In genomic region chr3:135713016-135713950, GRCm38 (mm10) we compare ENCODE assay signal across 9 mouse cellular contexts. TPM values are rescaled to one million over a fixed set of nuclear protein-coding genes. Genes with fewer than 3 reads are reported as not detected.
A peak's percentile ranks its signal among the peaks of the same experiment; 100 is the strongest.
DNase-seq lines count a peak whose midpoint lies in the region; ATAC-seq and TF ChIP-seq lines count a peak whose summit lies in the region.
"Had no signal": no experiment of that assay in that cellular context is flagged by ENCODE, and none has a peak within 500 bp of the region (broad histone marks: within the 10 kb centered on the region; RNA-seq: fewer than 3 reads in every experiment).

No protein-coding gene starts in this region.

- no peaks in the 10 kb centered on the region for H3K27me3 ChIP-seq in forebrain, embryonic 14.5 days (replicated peaks; ENCODE audit: control insufficient read depth, insufficient read depth, low read length)
- H3K27me3 ChIP-seq in forebrain, embryonic 16.5 days (replicated peaks; ENCODE audit: control insufficient read depth, insufficient read depth, low read length) = no peaks in the 10 kb centered on the region
- H3K27me3 ChIP-seq in CH12.LX (replicated peaks) = peaks cover 2% of the 10 kb centered on the region
- H3K27me3 ChIP-seq: embryonic facial prominence, embryonic 15.5 days had no signal

- no peaks in the 10 kb centered on the region for H3K4me1 ChIP-seq in forebrain, embryonic 14.5 days (ENCODE audit: control insufficient read depth, insufficient read depth, low read length)
- H3K4me1 ChIP-seq in forebrain, embryonic 16.5 days (replicated peaks; ENCODE audit: control insufficient read depth, insufficient read depth, low read length) = no peaks in the 10 kb centered on the region
- peaks cover 5 to 15% of the 10 kb centered on the region in 2 experiments for H3K4me1 ChIP-seq in CH12.LX (ENCODE audit: control insufficient read depth in 1 of 2, insufficient read depth in 2 of 2)
- H3K4me1 ChIP-seq: embryonic facial prominence, embryonic 15.5 days had no signal

- no peak overlapping the region for H3K27ac ChIP-seq in forebrain, embryonic 14.5 days (ENCODE audit: low read depth, low read length)
- no peak overlapping the region for H3K27ac ChIP-seq in forebrain, embryonic 16.5 days (ENCODE audit: low read length)
- no peak overlapping the region for H3K27ac ChIP-seq in left cerebral cortex, adult 2 months
- no peak overlapping the region for H3K27ac ChIP-seq in CH12.LX (ENCODE audit: insufficient read depth, low read depth)
- H3K27ac ChIP-seq: embryonic facial prominence, embryonic 15.5 days had no signal

- dilution Hi-C loops in CH12.LX (cut with MboI; ENCODE audit: extremely low pct_ligation_motif_present, extremely low pct_unique_long_range_greater_than_20kb, low sequenced_read_pairs) = no loop called here

- H3K9ac ChIP-seq in forebrain, embryonic 14.5 days (ENCODE audit: low read length) = no peak overlapping the region
- H3K9ac ChIP-seq in forebrain, embryonic 16.5 days (replicated peaks; ENCODE audit: low read depth, low read length) = no peak overlapping the region
- H3K9ac ChIP-seq in CH12.LX (ENCODE audit: insufficient read depth, low read depth) = no peak overlapping the region
- H3K9ac ChIP-seq: embryonic facial prominence, embryonic 15.5 days had no signal

- DNase-seq in forebrain, embryonic 14.5 days (ENCODE audit: low spot score) = peak; percentile 70
- DNase-seq in left cerebral cortex, adult 2 months (ENCODE audit: extremely low spot score in 1 of 2, low spot score in 2 of 2) = no peak
- DNase-seq in left cerebral cortex, postnatal 36 days (ENCODE audit: low spot score in 2 of 2) = no peak
- peak; percentile 64 for DNase-seq in CH12.LX (ENCODE audit: extremely low read depth)
- DNase-seq in induced T-regulatory cell, adult 2 months (ENCODE audit: low read depth) = peak; percentile 73
- no peak for DNase-seq in spleen, adult 18-20 months
- DNase-seq in frontal cortex, postnatal 14 days (ENCODE audit: low spot score in 2 of 2) = no peak

- H3K4me3 ChIP-seq in forebrain, embryonic 14.5 days (ENCODE audit: low read depth, low read length) = no peak overlapping the region
- H3K4me3 ChIP-seq in forebrain, embryonic 16.5 days (replicated peaks; ENCODE audit: low read length) = no peak overlapping the region
- H3K4me3 ChIP-seq in left cerebral cortex, adult 2 months = no peak overlapping the region
- H3K4me3 ChIP-seq in CH12.LX (replicated peaks in 1 of 3; ENCODE audit: low read depth in 2 of 3, low read length in 2 of 3, poor library complexity in 1 of 3) = no peak overlapping the region
- H3K4me3 ChIP-seq: embryonic facial prominence, embryonic 15.5 days had no signal

- in situ Hi-C loops in CH12.LX (cut with MboI; ENCODE audit: low pct_ligation_motif_present, low pct_unique_long_range_greater_than_20kb, low sequenced_read_pairs) = no loop called here

- H3K36me3 ChIP-seq in forebrain, embryonic 14.5 days (ENCODE audit: control insufficient read depth, insufficient read depth, low read length) = no peaks in the 10 kb centered on the region
- H3K36me3 ChIP-seq in forebrain, embryonic 16.5 days (ENCODE audit: control insufficient read depth, insufficient read depth) = no peaks in the 10 kb centered on the region
- no peaks in the 10 kb centered on the region for H3K36me3 ChIP-seq in CH12.LX (replicated peaks in 1 of 2; ENCODE audit: control insufficient read depth in 1 of 2, insufficient read depth in 1 of 2, low read length in 1 of 2)
- H3K36me3 ChIP-seq: embryonic facial prominence, embryonic 15.5 days had no signal

- TF ChIP-seq EP300 in CH12.LX (IDR thresholded peaks at IDR 0.05; ENCODE audit: low read length) = no peak

- H3K79me2 ChIP-seq in CH12.LX (replicated peaks; ENCODE audit: control insufficient read depth, extremely low read depth, insufficient read depth, poor library complexity, severe bottlenecking) = no peaks in the 10 kb centered on the region

- no peak for ATAC-seq in forebrain, embryonic 14.5 days
- no peak for ATAC-seq in forebrain, embryonic 16.5 days

- intact Hi-C loops in left cerebral cortex, adult 2 months (cut with DNase I) = loop anchor here (1.0 to 5.0 kb wide), 4 partner anchors 81 to 426 kb away; no protein-coding TSS in a partner anchor
- intact Hi-C loops in left cerebral cortex, postnatal 36 days (cut with DNase I) = loop anchor here (2.0 to 10.0 kb wide), 2 partner anchors 278 to 424 kb away; partner anchors contain the start of gene Ube2d3

- TF ChIP-seq POLR2A in CH12.LX (IDR thresholded peaks at IDR 0.05; ENCODE audit: low read depth, low read length) = no peak

- H3K4me2 ChIP-seq in forebrain, embryonic 14.5 days (ENCODE audit: low read length) = no peak overlapping the region
- H3K4me2 ChIP-seq in forebrain, embryonic 16.5 days (ENCODE audit: low read length) = no peak overlapping the region
- no peak overlapping the region for H3K4me2 ChIP-seq in CH12.LX (ENCODE audit: insufficient read depth, low read depth, poor library complexity, severe bottlenecking)
- H3K4me2 ChIP-seq: embryonic facial prominence, embryonic 15.5 days had no signal

- WGBS in forebrain, embryonic 14.5 days = 49% methylated on average over 4 of the region's 4 CpGs
- WGBS in forebrain, embryonic 16.5 days = 44% methylated on average over 4 of the region's 4 CpGs

- peak; percentile 55 for TF ChIP-seq CTCF in left cerebral cortex, adult 2 months (IDR thresholded peaks at IDR 0.05)
- peak in 1 of 2 experiments; percentile 86; a peak in 3 of 4 replicates for TF ChIP-seq CTCF in CH12.LX (conservative IDR thresholded peaks at IDR 0.05 in 1 of 2, IDR thresholded peaks at IDR 0.05 in 1 of 2; ENCODE audit: low read depth in 2 of 2, low read length in 2 of 2)

- no peaks in the 10 kb centered on the region for H3K9me3 ChIP-seq in forebrain, embryonic 14.5 days (replicated peaks; ENCODE audit: control insufficient read depth, low read length)
- H3K9me3 ChIP-seq in forebrain, embryonic 16.5 days (ENCODE audit: control insufficient read depth, low read length) = no peaks in the 10 kb centered on the region
- no peaks in the 10 kb centered on the region for H3K9me3 ChIP-seq in CH12.LX (replicated peaks; ENCODE audit: low read length)
- H3K9me3 ChIP-seq: embryonic facial prominence, embryonic 15.5 days had no signal

- TF ChIP-seq RAD21 in CH12.LX (IDR thresholded peaks at IDR 0.05; ENCODE audit: low read depth, low read length) = peak; percentile 86

TF ChIP-seq in CH12.LX, 34 proteins besides CTCF, POLR2A, EP300 and RAD21:
- TF ChIP-seq BHLHE40 (IDR thresholded peaks at IDR 0.05; ENCODE audit: low read depth, low read length) = no peak
- TF ChIP-seq ZMIZ1 (IDR thresholded peaks at IDR 0.05; ENCODE audit: low read depth, low read length) = no peak
- TF ChIP-seq JUN (IDR thresholded peaks at IDR 0.05; ENCODE audit: insufficient read depth, low read depth, low read length) = no peak
- no peak for TF ChIP-seq GABPA (IDR thresholded peaks at IDR 0.05; ENCODE audit: insufficient replicate concordance, low read depth, low read length)
- TF ChIP-seq MAZ (IDR thresholded peaks at IDR 0.05; ENCODE audit: low read depth, low read length) = peak; percentile 77
- no peak for TF ChIP-seq KAT2A (IDR thresholded peaks at IDR 0.05; ENCODE audit: insufficient replicate concordance, low read length)
- no peak for TF ChIP-seq MYC (IDR thresholded peaks at IDR 0.05; ENCODE audit: low read depth, low read length)
- peak; percentile 47; the same call in 1 of the 2 replicates for TF ChIP-seq ZC3H11A (IDR thresholded peaks at IDR 0.05; ENCODE audit: low read depth, low read length)
- no peak for TF ChIP-seq NRF1 (IDR thresholded peaks at IDR 0.05; ENCODE audit: low read depth, low read length)
- TF ChIP-seq RCOR1 (conservative IDR thresholded peaks at IDR 0.05; ENCODE audit: low read depth, low read length) = no peak
- TF ChIP-seq ELF1 (IDR thresholded peaks at IDR 0.05; ENCODE audit: low read depth, low read length) = no peak; the same call in 1 of the 2 replicates
- TF ChIP-seq SMC3 (IDR thresholded peaks at IDR 0.05; ENCODE audit: low read depth, low read length) = peak; percentile 86
- TF ChIP-seq CHD1 (IDR thresholded peaks at IDR 0.05; ENCODE audit: low read depth, low read length) = no peak
- TF ChIP-seq MEF2A (IDR thresholded peaks at IDR 0.05; ENCODE audit: borderline replicate concordance, low read depth, low read length) = no peak; the same call in 1 of the 2 replicates
- TF ChIP-seq MAX (IDR thresholded peaks at IDR 0.05; ENCODE audit: low read length) = no peak
- no peak for TF ChIP-seq ZNF384 (IDR thresholded peaks at IDR 0.05; ENCODE audit: low read depth, low read length)
- no peak for TF ChIP-seq MAFK (IDR thresholded peaks at IDR 0.05; ENCODE audit: insufficient replicate concordance, low read length)
- TF ChIP-seq TCF12 (IDR thresholded peaks at IDR 0.05; ENCODE audit: low read depth, low read length) = no peak
- no peak for TF ChIP-seq TBP (conservative IDR thresholded peaks at IDR 0.05; ENCODE audit: low read depth, low read length)
- TF ChIP-seq POLR2AphosphoS2 (IDR thresholded peaks at IDR 0.05; ENCODE audit: low read depth, low read length) = no peak

RNA-seq across cellular contexts. Expression of gene Nfkb1, which starts 21.9 kb away (rescaled TPM):
- polyA plus RNA-seq in forebrain, embryonic 14.5 days (2014; fragmentation: Nextera tagmentation; extraction: Ambion mirVana) = 7.2 TPM in 2 replicates
- 6.6 and 7.1 TPM in 2 replicates for polyA plus RNA-seq in forebrain, embryonic 16.5 days (2015; fragmentation: Nextera tagmentation; extraction: Ambion mirVana)
- 10 to 100 TPM; 20.8 to 24.4 TPM for total RNA-seq in left cerebral cortex, adult 2 months (2021)
- total RNA-seq in left cerebral cortex, postnatal 36 days (2021) = 10 to 100 TPM; 16.3 to 23.0 TPM
- total RNA-seq in CH12.LX (2012; rRNA removed) (256 and 271 TPM in 2 replicates), CH12.LX (2014; rRNA removed) (351 and 369 TPM in 2 replicates)
- 283 and 346 TPM in 2 replicates for polyA plus RNA-seq in CH12.LX (2012; ENCODE audit: insufficient read length, low read depth)

Comparison
In these comparisons a context has a peak if more than half of its experiments do, and no peak if none do; other contexts are left out.
1. DNase-seq: peak in forebrain, embryonic 14.5 days (single experiment), CH12.LX (single experiment) and induced T-regulatory cell, adult 2 months (single experiment); none in left cerebral cortex, adult 2 months (0 of 2), left cerebral cortex, postnatal 36 days (0 of 2), spleen, adult 18-20 months (0 of 2) and frontal cortex, postnatal 14 days (0 of 2).
2. RNA of gene Nfkb1, which starts 21.9 kb away (total RNA-seq): 256 to 369 TPM in CH12.LX; 20.8 to 24.4 TPM in left cerebral cortex, adult 2 months and 16.3 to 23.0 TPM in left cerebral cortex, postnatal 36 days; every median in the first group is over 10 times any median in the second.